Mouse (Mus musculus): ENCODE results near the gene Hexim2.

The Hexim2 gene

DNA sequence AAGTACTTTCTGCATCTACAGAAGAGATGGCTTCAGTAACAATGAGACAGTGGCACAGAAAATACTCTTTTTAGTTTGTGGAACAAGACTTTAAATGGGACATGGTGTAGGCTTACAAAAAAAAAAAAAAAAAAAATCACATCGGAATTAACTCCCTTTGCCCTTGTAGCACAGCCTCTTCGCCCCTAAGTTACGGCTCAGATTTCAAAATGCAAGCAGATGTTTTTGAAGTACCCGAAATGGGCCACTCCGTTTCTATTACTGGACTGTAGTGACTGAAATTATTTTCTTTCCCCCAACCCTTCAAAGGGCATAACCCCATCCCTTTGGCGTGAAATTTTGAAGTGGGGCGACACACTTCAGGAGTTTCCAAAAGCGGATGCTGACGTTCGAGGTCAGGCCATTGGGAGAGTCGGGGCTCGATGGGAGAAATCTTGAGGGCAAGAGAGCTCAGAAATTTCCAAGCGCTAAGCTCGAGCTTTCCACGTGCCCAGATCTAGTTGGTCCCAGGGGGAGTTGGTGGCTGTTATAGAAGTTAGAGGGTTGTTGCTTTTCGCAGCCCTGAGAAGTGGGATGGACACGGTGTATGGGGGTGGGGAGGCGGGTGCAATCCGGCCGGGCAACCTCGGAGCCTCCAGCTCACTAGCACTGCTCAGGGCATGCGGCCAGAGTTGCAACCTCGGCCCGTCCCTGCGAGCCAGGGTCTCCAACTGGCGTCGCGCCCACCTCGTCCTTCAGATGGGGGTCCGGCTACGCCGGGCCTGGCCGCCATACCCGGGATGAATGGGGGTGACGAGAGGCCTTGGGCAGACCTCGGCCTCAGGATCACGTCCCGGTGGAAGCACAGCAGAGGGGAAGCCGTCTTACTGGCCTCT lies at the start of gene Hexim2:
Hexim2 (plus strand) TSS at position 729 of the 875 bp plus-strand sequence.
- DNase-seq = peak; percentile 80

DNA sequence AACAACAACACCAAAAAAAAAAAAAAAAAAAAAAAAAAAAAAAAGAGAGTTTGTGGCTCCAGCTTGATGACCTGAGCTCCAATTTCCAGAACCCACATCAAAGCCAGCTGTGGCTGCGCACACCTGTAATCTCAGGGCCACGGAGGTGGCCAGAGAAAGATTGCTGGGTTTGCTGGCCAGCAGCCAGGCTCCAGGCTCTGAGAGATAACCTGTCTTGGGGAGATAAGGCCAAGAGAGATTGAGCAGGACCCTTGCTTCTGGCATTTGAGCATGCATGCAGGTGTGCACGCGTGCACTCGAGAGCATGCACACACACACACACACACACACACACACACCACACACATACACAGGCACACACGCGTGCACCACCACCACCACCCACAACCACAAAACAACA lies 38.9 kb upstream of the Hexim2 start:
- no peak for DNase-seq

DNA sequence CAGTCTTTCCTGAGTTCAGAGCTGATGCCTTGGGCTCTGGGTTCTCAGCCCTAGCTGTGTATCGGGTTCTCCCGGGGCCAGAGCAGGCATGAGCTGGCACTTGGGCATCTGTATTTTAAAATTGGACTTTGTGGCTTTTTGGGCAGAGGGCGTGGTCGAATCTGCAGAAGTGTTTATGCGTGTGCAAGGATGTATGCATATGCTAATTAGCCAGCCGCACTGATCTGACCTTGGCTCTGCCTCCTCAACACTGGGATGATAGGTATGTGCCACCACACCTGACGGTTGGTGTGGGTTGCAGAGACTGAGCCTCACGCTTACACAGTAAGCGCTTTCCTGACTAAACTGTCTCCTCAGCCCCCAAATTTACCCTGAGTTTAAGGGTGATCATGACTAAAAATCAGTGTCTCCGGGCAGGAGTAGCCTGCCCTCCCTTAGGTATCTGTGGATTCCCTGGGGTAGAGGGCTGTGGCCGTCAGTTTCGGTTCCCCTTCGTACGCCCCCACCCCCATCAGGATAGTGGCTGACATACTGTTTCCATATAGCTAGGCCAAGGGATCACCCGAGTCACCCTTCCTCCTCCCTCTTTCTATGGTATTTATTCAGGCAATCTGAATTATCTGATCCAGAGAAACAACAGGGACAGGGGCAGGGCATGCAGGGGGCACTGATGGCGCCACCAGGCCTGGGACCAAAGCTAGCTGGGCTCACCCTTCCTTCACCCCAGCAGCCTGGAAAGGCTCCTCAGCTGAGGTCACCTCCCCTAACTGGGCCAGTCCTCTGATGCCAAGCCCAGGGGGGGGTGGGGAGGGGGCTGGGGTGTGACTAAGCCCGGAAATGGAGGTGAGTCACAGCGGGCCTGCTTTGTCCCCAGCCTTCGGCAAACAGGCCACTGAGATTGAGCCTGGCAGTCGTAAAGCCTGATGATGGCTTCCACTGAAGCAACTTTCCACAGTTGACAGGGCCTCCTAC lies 38.1 kb upstream of the Hexim2 start:
- DNase-seq = no peak

DNA sequence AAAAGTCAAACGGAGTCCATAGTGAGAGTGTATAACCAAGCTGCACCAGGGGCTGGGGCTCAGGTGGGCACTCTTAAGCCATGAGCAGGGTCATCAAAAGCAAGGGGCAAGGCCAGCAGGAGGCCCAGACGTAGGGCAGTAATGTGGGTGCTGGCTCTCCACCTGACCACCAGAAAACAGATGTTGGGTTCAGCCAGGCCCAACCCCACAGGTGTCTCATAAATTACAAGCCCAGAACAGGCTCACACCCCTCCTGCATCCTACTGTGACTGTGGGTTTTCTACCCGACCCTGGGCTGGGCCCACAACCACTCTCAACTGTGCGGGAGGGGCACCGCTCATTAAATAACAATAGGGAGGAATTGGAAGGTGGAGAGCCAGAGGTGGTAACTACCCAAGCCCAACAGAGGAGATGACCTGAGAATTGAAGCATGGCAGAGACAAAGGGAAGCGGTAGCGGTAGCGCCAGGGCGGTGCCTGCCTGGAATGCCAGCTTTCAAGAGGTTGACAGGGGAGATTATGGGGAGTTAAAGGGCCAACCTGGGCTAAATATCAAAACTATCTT lies 37.0 kb upstream of the Hexim2 start:
- DNase-seq = no peak

DNA sequence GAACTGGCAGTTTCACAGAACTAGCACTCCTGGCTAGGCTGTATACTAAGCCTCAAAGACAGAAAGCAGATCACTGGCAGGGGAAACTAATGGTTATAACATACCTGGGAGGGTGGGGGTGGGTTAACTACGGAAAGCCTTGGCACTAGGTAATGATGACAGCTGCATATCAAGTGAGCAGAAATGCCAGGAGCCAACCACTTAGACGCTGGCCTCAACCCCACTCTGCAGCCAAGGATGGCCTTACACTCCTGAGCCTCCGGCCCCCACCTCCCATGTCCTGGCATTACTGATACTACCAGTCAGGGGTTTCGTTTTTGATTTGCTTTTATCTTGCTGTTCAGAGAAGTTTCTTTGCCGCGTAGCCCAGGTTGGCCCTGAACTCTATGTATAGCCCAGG lies 36.4 kb upstream of the Hexim2 start:
- DNase-seq = no peak

DNA sequence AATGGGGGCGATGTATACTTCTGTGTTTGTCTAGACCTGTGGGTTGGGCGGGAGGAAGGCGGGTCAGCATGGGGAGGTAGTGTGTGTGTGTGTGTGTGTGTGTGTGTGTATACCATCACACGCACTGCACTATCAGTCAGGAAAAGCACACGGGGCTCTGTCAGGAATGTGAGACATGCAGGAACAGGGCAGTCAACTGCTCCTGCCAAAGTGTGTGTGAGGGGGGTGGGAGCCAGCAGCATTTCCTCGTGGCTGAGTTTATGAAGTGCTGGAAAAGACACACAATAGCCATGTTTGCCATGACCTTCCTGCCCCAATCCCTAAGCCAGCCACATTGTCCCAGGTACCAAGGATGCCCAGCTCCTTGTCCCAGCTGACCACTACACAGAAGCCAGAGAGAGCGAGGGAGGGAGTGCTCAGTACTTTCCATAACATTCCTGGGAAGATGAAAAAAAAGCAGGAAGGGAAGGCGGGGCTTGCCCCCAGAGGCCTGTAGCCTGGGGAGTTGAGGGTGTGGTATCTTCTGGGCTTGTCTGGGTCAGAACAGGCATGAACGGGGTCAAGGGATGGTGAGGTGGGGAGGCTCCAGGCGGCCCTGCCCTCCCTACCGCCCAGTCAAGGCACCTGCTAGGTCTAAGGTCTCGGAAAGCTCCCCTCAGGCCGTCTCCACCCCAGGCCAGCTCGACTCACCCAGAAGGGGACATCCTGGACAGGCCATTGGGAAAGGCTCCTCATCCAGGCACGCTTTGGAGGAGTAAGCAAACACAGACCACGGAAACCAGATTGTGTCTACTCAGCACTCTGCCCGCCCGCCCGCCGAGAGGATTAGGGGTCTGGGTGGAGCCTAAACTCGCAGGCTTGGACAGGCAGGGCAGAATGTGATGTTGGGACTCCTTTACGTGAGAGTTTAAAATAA lies 35.0 kb upstream of the Hexim2 start:
- DNase-seq = no peak

DNA sequence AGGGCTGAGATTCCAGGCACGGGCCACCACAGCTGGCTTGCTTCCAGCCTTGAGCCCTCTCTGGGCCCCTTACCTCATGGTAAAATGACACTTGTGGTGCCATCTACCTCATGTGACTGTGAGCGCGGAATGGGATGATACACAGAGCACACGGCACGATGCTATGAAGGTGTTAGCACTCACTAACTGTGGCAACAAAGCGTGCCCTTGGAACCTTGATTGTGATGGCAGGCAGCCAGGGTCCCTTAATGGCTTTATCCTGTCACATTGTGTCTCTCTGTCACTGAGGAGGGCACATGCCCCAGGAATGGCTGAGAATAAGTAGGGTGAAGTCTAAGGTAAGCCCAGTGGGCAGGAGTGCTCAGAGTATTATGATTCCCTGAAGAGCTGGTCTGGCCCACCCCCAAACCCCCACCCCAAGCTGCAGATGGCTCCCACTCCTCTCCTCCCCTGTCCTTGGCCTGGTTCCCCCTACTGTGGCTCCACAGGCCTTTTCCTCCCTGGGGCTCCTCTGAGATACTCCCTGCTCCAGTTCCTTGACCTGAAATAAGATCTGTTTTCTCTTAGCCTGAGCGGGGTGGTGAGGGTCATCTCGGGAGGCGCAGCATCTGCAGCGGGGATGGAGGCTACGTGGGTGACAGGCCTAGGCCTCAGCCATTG lies 33.6 kb upstream of the Hexim2 start:
- no peak for DNase-seq

DNA sequence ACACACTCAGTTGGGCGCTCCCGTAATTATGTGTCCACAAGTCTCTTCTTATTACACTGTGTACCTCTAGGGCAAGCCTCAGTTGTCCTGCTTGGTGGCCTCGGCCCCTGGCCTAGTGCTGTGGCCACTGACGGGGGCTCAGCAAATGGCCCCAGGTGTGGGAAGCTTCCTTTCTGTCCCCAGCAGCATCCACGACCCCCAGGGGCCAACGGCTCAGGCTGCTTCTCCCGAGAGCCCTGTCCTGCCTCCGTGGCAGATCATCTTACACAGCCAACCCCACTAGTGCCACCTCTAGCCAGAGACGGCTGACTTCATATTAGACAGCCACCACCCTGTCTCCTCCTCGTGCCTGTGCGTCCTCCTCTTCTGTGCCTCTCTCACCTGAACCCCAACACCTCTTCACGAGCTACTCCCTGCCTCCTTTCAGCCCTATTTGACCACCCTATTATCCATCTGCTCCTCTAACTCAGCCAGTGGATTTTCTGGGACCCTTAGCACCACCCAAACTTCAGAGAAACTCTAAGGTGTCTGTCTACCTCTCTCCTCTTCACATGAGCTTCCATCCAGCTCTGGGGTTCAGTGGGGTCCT lies 32.8 kb upstream of the Hexim2 start:
- no peak for DNase-seq

DNA sequence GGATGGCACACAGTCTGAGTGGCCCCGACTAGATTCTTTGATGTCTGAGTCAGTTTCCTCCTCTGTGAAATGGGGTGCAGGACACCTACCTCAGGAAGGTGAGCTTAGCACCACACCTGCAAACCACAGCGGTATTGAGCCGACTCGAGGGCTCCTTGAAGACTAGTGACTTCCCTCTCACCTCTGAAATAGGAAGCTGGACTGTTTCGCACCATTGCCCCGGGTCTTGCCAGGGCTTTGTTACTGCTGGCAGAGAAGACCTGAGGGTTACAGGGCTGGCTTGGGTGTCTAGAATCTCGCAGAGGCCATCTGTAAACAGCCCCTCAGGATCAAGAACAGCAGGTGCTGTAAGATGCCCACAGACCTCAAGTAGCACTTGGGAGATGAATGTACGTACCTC lies 31.9 kb upstream of the Hexim2 start:
- DNase-seq = no peak

DNA sequence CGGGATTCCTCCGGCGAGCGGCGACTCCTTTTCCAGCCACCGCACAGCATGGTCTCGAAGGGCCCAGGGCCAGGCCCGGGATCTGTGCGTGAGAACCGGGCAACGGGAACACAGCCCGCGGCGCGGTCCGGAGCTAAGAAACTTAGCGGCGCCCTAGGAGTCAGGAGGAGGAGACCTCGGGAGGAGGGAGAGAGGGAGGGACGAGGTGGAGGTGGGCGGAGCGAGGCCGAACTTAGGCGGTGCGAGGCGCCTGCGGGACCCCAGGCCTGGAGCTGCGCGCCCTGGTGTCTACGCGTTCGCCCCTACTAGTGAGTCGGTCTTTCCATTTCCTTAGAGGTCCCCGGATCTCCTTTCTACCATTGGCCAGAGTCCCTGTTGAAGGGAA lies 30.8 kb upstream of the Hexim2 start, which contains the start of the genes Plcd3 and Acbd4:
Plcd3 (minus strand) TSS at position 178 of the 385 bp plus-strand sequence.
Acbd4 (plus strand) TSS at position 202 of the 385 bp plus-strand sequence.
- peak; percentile 80 for DNase-seq

DNA sequence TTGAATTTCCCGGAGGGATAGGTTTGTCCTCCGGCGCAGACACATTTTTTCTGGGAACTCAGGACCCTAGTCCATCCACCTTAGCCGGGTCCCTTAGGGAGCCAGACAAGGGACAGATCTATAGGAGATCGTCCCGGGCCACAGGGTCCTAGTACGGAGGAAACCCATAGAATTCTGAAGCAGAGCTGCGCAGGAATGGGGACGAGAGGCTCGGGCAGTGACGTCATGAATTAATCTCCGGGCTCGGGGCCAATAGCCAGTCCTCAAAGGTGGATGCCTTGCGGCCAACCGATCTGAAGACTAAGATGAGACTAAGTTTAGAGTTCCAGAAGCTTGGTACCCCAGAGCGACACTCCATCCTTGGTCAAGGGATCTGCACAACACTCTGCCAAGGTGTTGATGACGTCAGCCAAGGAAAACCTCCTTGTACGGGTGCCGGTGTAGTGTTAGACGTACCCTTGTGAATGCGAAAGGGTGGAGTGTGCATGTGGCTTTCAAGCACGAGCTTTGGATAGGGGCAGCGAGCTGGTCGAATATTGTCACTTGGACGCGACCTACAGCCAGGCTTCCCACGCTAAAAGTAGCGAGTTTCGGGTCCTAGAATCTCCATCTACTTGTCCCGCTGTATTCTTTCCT lies 30.2 kb upstream of the Hexim2 start:
- peak; percentile 77 for DNase-seq

DNA sequence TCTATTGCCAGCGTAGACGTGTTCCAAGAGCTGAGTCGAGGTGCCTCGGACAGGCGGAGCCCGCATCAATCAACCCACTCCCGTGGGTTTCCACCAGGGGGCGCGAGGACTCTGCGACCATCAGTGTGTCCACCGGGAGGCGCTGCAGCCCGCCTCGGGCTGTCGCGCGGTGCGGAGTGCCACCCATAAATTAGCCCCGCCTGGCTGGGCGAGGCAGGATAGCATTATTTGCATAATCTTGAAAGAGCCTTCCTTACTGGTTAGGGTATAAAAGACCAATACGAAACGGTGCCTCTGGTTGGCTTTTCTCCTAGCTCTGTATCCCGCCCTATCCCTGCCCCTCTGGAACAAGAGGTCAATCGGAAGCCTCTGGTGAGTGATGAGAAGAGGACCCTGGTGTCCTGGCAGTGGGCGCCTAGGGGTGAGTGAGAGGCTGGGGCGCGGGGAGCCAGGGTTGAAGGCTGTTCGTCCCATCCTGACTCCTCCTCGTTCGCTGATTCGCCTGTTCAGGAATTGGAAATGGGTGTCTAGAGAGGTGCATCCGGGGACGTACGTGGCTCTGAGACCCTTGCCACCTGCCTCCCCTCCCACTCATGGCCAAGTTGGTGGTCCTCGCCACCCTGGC lies 29.4 kb upstream of the Hexim2 start:
- DNase-seq = peak; percentile 98

DNA sequence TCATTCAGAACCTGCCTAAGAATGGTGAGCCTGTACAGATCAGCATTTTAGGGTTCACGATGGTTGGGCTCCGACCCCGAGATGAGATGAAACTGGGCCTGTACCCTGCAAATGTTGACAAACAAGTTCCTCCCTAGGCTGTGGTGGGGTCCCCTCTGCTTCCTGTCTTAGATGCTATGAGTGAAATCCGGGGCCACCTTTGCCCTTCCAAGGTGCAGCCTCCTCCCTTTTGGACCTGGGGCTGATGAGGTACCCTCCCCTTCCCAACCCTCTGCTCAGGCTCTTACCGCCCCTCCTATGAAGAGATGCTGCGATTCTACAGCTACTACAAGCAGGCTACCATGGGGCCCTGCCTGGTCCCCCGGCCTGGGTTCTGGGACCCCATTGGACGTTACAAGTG lies 28.6 kb upstream of the Hexim2 start:
- no peak for DNase-seq

DNA sequence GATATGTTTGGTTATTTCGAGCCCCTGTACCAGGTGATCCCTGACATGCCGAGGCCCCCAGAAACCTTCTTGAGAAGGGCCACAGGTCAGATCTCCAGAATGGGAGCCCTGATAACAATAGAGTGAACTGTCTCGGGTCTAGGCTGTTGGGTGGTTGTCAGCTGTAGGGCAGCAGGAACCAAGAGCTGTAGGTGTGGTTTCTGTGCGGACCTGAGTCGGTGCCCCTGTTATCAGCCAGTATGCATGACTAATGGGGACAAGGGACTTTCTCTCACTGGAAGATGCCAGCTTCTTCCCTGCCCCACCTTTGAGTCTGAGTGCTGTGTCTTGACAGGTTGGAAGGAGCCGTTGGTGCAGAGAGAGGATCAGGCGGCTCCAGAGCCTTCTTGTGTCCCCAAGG lies 27.8 kb upstream of the Hexim2 start:
- no peak for DNase-seq

DNA sequence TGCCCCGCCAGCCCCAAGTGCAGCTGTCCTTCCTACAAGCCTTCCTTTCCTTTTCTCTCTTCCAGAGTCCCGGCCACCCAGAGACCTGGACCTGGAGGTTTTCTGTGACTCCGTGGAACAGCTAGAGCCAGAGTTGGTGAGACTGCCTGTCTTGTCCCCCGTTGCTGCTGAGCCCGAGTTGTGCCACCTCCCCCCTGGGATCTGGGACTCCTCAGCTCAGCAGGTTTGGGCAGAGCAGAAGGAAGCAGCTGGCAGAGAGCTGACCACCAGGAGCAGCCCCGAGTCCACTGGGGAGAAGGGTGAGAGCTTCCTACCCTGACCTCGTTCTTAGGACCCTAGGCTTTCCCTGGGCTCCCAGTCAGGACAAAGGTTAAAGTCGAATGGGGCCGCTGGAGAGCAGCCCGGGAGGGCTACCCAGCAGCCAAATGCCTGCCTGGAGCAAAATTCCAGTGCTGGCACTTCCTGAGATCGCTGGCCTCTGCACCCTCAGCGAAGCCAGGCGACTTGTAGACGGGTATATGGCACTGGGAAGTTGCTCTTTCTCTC lies 27.0 kb upstream of the Hexim2 start:
- peak; percentile 24 for DNase-seq

DNA sequence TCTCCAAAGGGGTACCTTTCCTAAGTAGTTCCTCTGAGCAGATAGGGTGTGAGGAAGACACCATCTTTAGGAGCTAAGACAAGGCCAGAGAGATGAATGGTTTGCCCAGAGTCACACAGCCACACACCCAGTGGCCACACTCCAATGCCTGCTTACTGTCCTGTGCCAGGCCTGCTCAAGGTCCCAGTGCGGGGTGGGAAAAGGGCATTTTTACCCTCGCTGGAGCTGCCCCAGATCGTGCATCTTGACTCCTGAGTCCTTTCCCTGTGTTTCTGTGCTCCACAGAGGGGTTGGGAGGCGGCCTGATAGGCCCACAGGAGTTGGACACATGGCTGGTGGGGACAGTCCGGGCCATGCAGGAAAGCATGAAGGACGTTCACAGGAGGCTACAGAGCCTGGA lies 26.4 kb upstream of the Hexim2 start:
- DNase-seq = no peak

DNA sequence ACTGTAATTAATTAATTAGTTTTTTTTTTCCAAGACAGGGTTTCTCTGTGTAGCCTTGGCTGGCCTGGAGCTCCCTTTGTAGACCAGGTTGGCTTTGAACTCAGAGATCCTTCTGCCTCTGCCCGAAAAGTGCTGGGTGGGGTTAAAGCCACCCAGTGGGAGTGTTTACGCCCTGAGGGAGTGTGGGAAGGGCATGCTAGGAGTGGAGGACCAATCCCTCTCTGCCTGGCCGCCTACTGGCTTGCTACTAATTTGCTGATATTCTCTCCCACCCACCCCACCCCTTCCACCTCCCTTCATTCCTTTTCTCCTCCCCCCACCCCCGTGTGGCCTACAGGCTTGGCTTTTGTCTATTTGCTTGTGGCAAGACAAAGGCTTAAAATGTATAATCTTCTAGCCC lies 25.8 kb upstream of the Hexim2 start:
- peak; percentile 11 for DNase-seq

DNA sequence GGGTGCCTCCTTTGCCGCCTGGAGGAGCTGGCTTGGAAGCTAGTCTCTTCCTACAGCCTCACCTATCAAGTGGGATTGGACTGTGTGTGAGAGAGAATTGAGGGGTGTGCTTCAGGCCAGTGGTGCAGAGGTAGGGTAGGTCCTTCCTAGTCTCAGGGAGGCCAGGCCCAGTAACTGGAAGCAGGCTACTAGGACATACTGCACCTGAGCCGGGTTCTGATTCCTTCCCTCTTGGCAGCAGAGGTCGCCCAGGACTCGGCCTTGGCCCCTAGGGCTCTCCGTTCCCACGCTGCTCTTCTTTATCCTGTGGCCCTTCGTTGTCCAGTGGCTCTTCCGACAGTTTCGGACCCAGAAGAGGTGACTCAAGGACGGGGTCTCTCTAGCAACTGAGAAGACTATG lies 20.9 kb upstream of the Hexim2 start:
- DNase-seq = no peak

DNA sequence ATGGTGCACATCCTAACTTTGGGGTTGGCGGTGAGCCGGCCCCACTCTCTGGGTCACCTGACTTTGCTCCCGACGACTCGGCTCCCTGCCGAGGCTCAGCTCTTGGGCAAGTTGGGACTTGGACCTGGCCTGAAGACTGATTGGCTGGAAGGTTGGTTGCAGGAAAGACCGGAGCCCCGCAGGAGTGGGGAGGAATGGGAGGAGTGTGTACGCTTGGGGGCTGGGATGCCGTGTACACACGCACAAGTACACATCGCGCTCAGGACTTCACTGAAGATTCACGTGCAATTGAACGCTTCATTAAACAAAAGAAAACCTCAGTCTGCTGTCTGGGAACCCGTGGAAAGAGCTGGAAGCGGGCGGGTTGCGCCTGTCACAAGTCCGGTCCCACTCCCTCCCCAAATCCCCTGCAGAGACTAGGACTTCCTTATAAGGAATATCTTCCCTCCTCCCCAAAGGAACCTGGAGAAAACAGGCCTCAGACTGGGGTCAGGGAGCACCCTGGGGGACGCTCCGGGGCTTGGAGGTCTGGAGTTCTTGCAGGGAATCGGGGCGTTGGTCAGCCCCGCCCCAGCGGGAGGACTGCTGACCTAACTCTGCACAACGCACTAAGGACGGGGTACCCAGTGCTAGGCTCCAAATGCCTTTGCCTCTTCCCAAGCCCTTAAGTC lies 20.2 kb upstream of the Hexim2 start:
- no peak for DNase-seq

All from cerebellum, adult 11 months (tissue).